Mouse (Mus musculus): ENCODE results near the gene Macrod1. TPM values are rescaled to one million over a fixed set of nuclear protein-coding genes. Genes with fewer than 3 reads are reported as not detected.

The Macrod1 gene
- polyA plus RNA-seq, 1 experiment = 33.8 TPM

DNA sequence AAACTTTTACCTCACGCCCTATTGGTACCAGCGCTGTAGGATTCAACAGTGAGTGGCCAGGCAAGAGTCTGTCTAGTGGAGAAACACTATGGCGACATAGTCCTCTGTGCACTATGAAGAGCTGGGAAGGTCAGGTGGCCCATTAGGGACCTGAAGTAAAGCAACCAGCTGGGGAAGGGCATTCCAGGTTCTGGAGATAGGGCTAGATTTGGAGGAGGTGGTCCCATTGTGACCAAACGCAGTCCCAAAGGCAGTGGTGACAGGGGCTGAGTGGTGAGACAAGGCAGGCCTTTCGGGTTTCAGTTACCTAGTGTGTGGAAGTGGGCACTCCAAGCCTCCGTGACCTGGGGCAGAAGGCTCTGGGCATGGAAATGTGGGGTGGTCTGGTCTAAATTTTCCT, 1.9 kb downstream of the Macrod1 start:
- H3K27ac ChIP-seq (ENCODE audit: insufficient read depth, low read length) = no peak overlapping the region
- no peak for TF ChIP-seq POLR2A (IDR thresholded peaks at IDR 0.05; ENCODE audit: borderline replicate concordance, insufficient read depth, low read length)
- TF ChIP-seq CTCF (IDR thresholded peaks at IDR 0.05; ENCODE audit: borderline replicate concordance, insufficient read depth, low read depth, low read length) = no peak
- H3K4me3 ChIP-seq (replicated peaks; ENCODE audit: insufficient read depth, low read depth, low read length) = no peak overlapping the region
- DNase-seq = no peak
- no peaks in the 10 kb centered on the region for H3K27me3 ChIP-seq (ENCODE audit: control insufficient read depth, insufficient read depth, low read length)
- H3K4me1 ChIP-seq (ENCODE audit: control insufficient read depth, insufficient read depth, low read length) = peaks cover 8% of the 10 kb centered on the region
- WGBS = 87% methylated on average over 6 of the region's 6 CpGs

DNA sequence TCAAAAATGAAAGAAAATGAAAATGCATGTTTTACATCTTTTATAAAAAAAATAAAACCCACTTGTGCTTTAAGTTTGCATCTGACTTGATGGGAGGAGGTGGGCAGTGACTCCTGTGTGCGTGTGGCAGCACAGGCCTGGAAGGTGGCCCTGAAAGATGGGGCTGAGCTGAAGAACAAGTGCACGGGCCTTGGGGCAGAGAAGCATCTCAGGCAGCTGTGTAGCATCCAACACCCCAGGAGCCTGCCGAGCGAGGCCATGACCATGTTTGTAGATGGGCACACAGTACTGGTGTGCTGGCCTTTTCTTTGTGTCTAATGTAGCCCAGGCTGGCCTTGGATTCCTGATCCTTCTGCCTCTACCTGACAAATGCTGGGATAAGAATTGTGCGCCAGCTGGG, 5.5 kb downstream of the Macrod1 start:
- no peak overlapping the region for H3K27ac ChIP-seq (ENCODE audit: insufficient read depth, low read length)
- TF ChIP-seq POLR2A (IDR thresholded peaks at IDR 0.05; ENCODE audit: borderline replicate concordance, insufficient read depth, low read length) = no peak
- TF ChIP-seq CTCF (IDR thresholded peaks at IDR 0.05; ENCODE audit: borderline replicate concordance, insufficient read depth, low read depth, low read length) = no peak
- H3K27me3 ChIP-seq (ENCODE audit: control insufficient read depth, insufficient read depth, low read length) = no peaks in the 10 kb centered on the region
- no peak overlapping the region for H3K4me3 ChIP-seq (replicated peaks; ENCODE audit: insufficient read depth, low read depth, low read length)
- 88% methylated on average over 5 of the region's 5 CpGs for WGBS
- DNase-seq = no peak
- peaks cover 19% of the 10 kb centered on the region for H3K4me1 ChIP-seq (ENCODE audit: control insufficient read depth, insufficient read depth, low read length)

DNA sequence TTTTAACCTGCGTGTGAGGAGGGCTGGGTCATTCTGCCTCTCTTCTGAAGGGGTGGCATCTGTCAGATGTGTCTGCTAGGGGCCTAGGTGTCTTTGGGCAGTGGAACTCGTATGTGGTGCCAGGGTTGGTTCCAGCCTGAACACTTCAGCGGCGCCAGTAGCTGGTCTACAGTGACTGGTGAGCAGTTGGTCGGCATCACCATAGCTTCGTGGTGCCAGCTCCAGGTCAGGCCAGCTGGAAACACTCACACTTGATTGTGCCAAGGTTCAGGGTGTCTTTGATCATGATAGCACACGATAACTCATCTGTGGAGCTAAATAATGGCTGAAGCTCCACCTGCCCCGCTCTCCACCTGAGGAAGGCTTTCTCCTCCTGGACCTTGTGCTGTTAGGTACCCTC, 6.3 kb downstream of the Macrod1 start:
- Histone ChIP-seq H3K27ac (ENCODE audit: insufficient read depth, low read length) (no peak overlapping the region), H3K27me3 (ENCODE audit: control insufficient read depth, insufficient read depth, low read length) (no peaks in the 10 kb centered on the region), H3K4me1 (ENCODE audit: control insufficient read depth, insufficient read depth, low read length) (peaks cover 23% of the 10 kb centered on the region), H3K4me3 (replicated peaks; ENCODE audit: insufficient read depth, low read depth, low read length) (no peak overlapping the region)
- WGBS = 30% methylated on average over 8 of the region's 8 CpGs
- DNase-seq = no peak
- TF ChIP-seq POLR2A (IDR thresholded peaks at IDR 0.05; ENCODE audit: borderline replicate concordance, insufficient read depth, low read length) = no peak
- no peak for TF ChIP-seq CTCF (IDR thresholded peaks at IDR 0.05; ENCODE audit: borderline replicate concordance, insufficient read depth, low read depth, low read length)

DNA sequence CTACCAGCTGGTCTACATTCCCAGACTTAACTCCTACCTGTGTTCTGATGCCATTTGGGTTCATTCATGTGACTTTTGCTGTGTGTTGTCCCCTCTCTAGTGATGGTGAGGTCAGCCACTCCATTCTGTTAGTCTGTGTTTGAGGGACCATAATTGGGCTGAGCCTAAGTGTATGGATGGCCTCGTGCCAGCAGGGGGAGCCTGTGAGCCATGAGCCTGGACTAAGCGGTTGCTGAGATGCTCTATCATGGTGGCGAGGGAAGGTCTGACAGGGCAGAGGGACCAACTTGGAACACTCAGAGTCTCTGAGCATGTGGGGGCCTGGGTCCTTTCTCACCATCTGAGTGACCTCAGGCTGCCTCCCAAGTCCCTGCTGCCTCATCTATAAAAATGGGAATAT, 8.0 kb downstream of the Macrod1 start:
- TF ChIP-seq CTCF (IDR thresholded peaks at IDR 0.05; ENCODE audit: borderline replicate concordance, insufficient read depth, low read depth, low read length) (peak; percentile 100), POLR2A (IDR thresholded peaks at IDR 0.05; ENCODE audit: borderline replicate concordance, insufficient read depth, low read length) (no peak)
- DNase-seq = peak; percentile 81 to 87
- 5% methylated on average over 3 of the region's 3 CpGs for WGBS
- Histone ChIP-seq H3K27me3 (ENCODE audit: control insufficient read depth, insufficient read depth, low read length) (no peaks in the 10 kb centered on the region), H3K4me1 (ENCODE audit: control insufficient read depth, insufficient read depth, low read length) (peaks cover 36% of the 10 kb centered on the region), H3K4me3 (replicated peaks; ENCODE audit: insufficient read depth, low read depth, low read length) (no peak overlapping the region), H3K27ac (ENCODE audit: insufficient read depth, low read length) (no peak overlapping the region)

DNA sequence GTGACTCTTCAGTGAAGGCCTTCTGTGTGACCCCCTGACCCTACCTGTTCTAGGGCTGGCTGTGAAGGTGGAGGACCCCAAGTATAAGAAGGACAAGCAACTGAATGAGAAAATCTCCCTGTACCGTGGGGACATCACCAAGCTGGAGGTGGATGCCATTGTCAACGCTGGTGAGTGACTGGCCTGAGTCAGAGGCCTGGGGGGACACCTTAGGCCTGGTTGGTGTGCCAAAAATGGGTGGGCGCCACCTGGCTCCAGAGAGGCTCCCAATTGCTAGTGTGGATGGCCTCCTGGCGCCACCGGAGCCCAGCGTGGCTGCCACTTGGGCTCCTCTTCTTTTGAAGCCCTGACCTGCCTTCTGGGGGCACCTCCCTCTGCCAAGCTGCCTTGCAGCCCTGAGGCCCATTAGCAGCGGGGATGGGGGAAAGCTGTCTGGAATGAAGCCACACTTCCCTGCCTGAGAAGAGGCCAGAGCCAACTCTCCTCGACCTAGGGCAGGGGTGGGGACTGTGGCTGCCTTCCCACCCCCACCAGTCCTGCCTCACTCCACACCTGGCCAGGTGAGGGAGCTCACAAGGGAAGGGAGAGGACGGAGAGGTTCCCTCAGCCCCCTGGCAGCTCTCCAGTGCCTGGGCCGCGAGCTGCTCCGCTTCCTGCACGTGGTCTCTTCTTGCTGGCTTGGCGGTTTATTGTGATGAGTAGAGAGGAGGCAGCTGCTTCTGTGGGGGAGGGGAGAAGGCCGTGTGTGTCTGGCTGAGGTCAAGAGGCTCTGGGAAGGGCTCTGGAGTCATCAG, 9.6 kb downstream of the Macrod1 start:
- no peak for DNase-seq
- no peak overlapping the region for H3K27ac ChIP-seq (ENCODE audit: insufficient read depth, low read length)
- H3K27me3 ChIP-seq (ENCODE audit: control insufficient read depth, insufficient read depth, low read length) = no peaks in the 10 kb centered on the region
- peaks cover 36% of the 10 kb centered on the region for H3K4me1 ChIP-seq (ENCODE audit: control insufficient read depth, insufficient read depth, low read length)
- TF ChIP-seq POLR2A (IDR thresholded peaks at IDR 0.05; ENCODE audit: borderline replicate concordance, insufficient read depth, low read length) (no peak), CTCF (IDR thresholded peaks at IDR 0.05; ENCODE audit: borderline replicate concordance, insufficient read depth, low read depth, low read length) (no peak)
- WGBS = 33% methylated on average over 15 of the region's 15 CpGs
- no peak overlapping the region for H3K4me3 ChIP-seq (replicated peaks; ENCODE audit: insufficient read depth, low read depth, low read length)

- TF ChIP-seq CTCF (IDR thresholded peaks at IDR 0.05; ENCODE audit: borderline replicate concordance, insufficient read depth, low read depth, low read length) (no peak), POLR2A (IDR thresholded peaks at IDR 0.05; ENCODE audit: borderline replicate concordance, insufficient read depth, low read length) (no peak)
- Histone ChIP-seq H3K27ac (ENCODE audit: insufficient read depth, low read length) (no peak overlapping the region), H3K4me1 (ENCODE audit: control insufficient read depth, insufficient read depth, low read length) (peaks cover 36% of the 10 kb centered on the region), H3K4me3 (replicated peaks; ENCODE audit: insufficient read depth, low read depth, low read length) (no peak overlapping the region), H3K27me3 (ENCODE audit: control insufficient read depth, insufficient read depth, low read length) (no peaks in the 10 kb centered on the region)
- WGBS = 50% methylated on average over 8 of the region's 8 CpGs
- DNase-seq = no peak
Measured at GRCm38 (mm10) chr19:7066828-7067342, 10.3 kb downstream of the Macrod1 start.

DNA sequence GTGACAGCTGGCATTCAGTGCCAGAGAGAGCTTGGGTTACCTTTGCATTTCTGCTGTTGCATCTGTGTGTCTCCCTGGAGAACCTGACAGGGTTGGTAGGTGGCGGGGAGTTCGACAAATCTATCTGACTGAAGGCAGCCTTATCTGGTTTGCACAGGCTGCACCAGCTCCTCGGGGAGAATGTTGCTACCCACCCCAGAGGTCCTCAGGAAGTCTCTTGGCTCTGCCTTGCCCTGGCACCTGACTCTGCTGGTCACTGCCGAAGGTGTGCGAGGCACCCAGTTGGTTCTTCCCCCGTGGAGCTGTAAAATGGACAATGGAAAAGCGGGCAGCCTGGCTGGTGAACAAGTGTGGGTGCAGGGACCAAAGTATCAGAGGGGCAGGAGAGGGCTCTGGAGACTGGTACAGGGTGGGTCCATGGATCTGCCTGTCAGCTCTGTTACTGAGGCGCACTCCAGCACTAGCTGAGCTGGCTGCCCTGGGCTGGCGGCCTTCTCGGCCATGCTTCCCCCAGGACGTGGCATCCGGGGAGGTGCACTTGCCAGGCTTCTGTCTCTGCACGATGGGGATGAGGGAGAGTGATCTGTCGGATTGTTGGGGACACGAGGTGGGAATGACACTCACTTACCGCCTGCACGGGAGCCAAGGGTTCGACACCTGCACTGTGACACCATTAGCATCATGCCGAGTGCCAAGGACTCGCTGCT, 10.9 kb downstream of the Macrod1 start:
- TF ChIP-seq CTCF (IDR thresholded peaks at IDR 0.05; ENCODE audit: borderline replicate concordance, insufficient read depth, low read depth, low read length) (no peak), POLR2A (IDR thresholded peaks at IDR 0.05; ENCODE audit: borderline replicate concordance, insufficient read depth, low read length) (no peak)
- no peak overlapping the region for H3K4me3 ChIP-seq (replicated peaks; ENCODE audit: insufficient read depth, low read depth, low read length)
- WGBS = 42% methylated on average over 20 of the region's 20 CpGs
- H3K27me3 ChIP-seq (ENCODE audit: control insufficient read depth, insufficient read depth, low read length) = no peaks in the 10 kb centered on the region
- DNase-seq = no peak
- peaks cover 42% of the 10 kb centered on the region for H3K4me1 ChIP-seq (ENCODE audit: control insufficient read depth, insufficient read depth, low read length)
- H3K27ac ChIP-seq (ENCODE audit: insufficient read depth, low read length) = no peak overlapping the region
